Mouse (Mus musculus) limb, embryonic 14.5 days (tissue): ENCODE data around the gene Art3. TPM values are rescaled to one million over a fixed set of nuclear protein-coding genes. Genes with fewer than 3 reads are reported as not detected.
A peak's percentile ranks its signal among the peaks of the same experiment; 100 is the strongest.

Experiments
- ATAC-seq: fragments of 200-750 bp; cut with Nextera tagmentation; 2 replicates; pipeline ENCODE4 v1.8.0; 2017; ENCODE audit warnings: low read depth, moderate number of reproducible peaks, moderate TSS enrichment; ENCODE audit not compliant: low FRiP score
- DNase-seq: peaks from one replicate; pipeline ENCODE4 v3.0.0-alpha.2; 2015; ENCODE audit warnings: low spot score
- H3K27ac ChIP-seq: fragments of 300-500 bp; sonication (generic); replicated peaks from 2 replicates; pipeline ENCODE4 v1.5.1; 2014; ENCODE audit warnings: low read depth, mild to moderate bottlenecking, low read length, moderate library complexity, mixed read lengths
- H3K27me3 ChIP-seq: fragments of 300-500 bp; sonication (generic); 2 replicates; pipeline ENCODE4 v1.6.1; 2014; ENCODE audit warnings: low read length, mixed read lengths; ENCODE audit not compliant: control insufficient read depth, insufficient read depth
- H3K36me3 ChIP-seq: fragments of 300-500 bp; sonication (generic); 2 replicates; pipeline ENCODE4 v1.6.1; 2014; ENCODE audit warnings: mild to moderate bottlenecking, low read length, moderate library complexity, mixed read lengths; ENCODE audit not compliant: control insufficient read depth, insufficient read depth
- H3K4me1 ChIP-seq: fragments of 300-500 bp; sonication (generic); 2 replicates; pipeline ENCODE4 v1.6.1; 2014; ENCODE audit warnings: antibody characterized with exemption, low read length, mixed read lengths; ENCODE audit not compliant: control insufficient read depth, insufficient read depth
- H3K4me2 ChIP-seq: fragments of 300-500 bp; sonication (generic); replicated peaks from 2 replicates; pipeline ENCODE4 v1.6.1; 2014; ENCODE audit warnings: low read depth, mild to moderate bottlenecking, low read length, moderate library complexity; ENCODE audit not compliant: severe bottlenecking
- H3K4me3 ChIP-seq: fragments of 300-500 bp; sonication (generic); replicated peaks from 2 replicates; pipeline ENCODE4 v1.5.1; 2014; ENCODE audit warnings: low read length
- H3K9ac ChIP-seq: fragments of 300-500 bp; sonication (generic); 2 replicates; pipeline ENCODE4 v1.6.1; 2014; ENCODE audit warnings: mild to moderate bottlenecking, low read depth, low read length, moderate library complexity; ENCODE audit not compliant: severe bottlenecking
- H3K9me3 ChIP-seq: fragments of 300-500 bp; sonication (generic); 2 replicates; pipeline ENCODE4 v1.6.1; 2016; ENCODE audit warnings: low read length; ENCODE audit not compliant: control insufficient read depth
- POLR2A ChIP-seq: fragments of 200-500 bp; IDR thresholded peaks from 2 replicates; pipeline ENCODE4 v1.8.0; 2012; ENCODE audit warnings: inconsistent platforms, mild to moderate bottlenecking, moderate library complexity, borderline replicate concordance; ENCODE audit not compliant: insufficient read depth, insufficient read length; ENCODE audit errors: extremely low read depth
- WGBS: fragments of 180-500 bp; shearing (Covaris S2); extraction: QIAGEN DNeasy Blood & Tissue Kit; methylation state at CpG from one replicate; pipeline ENCODE4 v1.1.7; 2014; 5-methylcytosine and 5-hydroxymethylcytosine counted together
- polyA plus RNA-seq, 2 experiments: library from polyadenylated mRNA; depleted of rRNA in 1 of 2; stranded (reverse) in 1 of 2; unstranded in 1 of 2; fragments of >200 nt; fragmentation: Nextera tagmentation in 1 of 2; extraction: Ambion mirVana in 1 of 2; gene quantifications; 2 replicates each; pipeline versions ENCODE4 v1.2.1 to v1.2.3; 2012 to 2014

Art3 gene
- polyA plus RNA-seq, 2 experiments: 7.7 to 9.6 TPM

- no peak overlapping the region for H3K9ac ChIP-seq
- no peak overlapping the region for H3K4me3 ChIP-seq
- ATAC-seq (no peak), DNase-seq (no peak)
- no peak overlapping the region for H3K27ac ChIP-seq
- no peaks in the 10 kb centered on the region for H3K36me3 ChIP-seq
- 25% methylated on average over 6 of the region's 6 CpGs for WGBS
- no peaks in the 10 kb centered on the region for H3K9me3 ChIP-seq
- H3K4me2 ChIP-seq: no peak overlapping the region
- TF ChIP-seq POLR2A: no peak
- H3K27me3 ChIP-seq: peaks cover 5% of the 10 kb centered on the region; the same call in 1 of the 2 replicates
- H3K4me1 ChIP-seq: peaks cover 6% of the 10 kb centered on the region; the same call in 1 of the 2 replicates
Observed at GRCm38 (mm10) chr5:92386643-92387042, 55.0 kb downstream of the Art3 start.

DNA sequence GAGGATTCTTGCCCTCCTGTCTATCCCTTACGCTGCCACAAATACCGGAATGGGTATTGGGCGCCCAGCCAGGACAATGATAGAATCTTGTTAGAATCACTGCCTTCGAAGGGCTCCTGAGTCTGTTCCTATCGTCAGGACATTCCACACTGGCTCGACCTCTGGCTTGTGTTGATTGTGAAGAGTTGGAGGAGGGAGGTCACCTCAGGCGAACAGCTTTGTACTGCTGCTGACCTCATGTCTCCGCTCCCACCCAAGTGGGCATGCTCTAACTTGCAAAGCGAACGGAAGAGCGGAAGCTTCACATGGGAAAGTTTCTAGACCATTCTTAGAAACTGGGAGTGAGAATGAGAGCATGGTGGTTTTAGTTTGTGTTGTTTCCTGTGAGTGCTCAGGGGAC, 55.8 kb downstream of the Art3 start:
- H3K27ac ChIP-seq: no peak overlapping the region
- H3K4me1 ChIP-seq: peaks cover 6% of the 10 kb centered on the region; the same call in 1 of the 2 replicates
- DNase-seq (no peak), ATAC-seq (no peak)
- H3K4me3 ChIP-seq: no peak overlapping the region
- TF ChIP-seq POLR2A: no peak
- peaks cover 13% of the 10 kb centered on the region; the same call in 1 of the 2 replicates for H3K27me3 ChIP-seq
- 71% methylated on average over 11 of the region's 11 CpGs for WGBS
- H3K4me2 ChIP-seq: no peak overlapping the region
- H3K9me3 ChIP-seq: no peaks in the 10 kb centered on the region
- H3K36me3 ChIP-seq: no peaks in the 10 kb centered on the region
- H3K9ac ChIP-seq: no peak overlapping the region

DNA sequence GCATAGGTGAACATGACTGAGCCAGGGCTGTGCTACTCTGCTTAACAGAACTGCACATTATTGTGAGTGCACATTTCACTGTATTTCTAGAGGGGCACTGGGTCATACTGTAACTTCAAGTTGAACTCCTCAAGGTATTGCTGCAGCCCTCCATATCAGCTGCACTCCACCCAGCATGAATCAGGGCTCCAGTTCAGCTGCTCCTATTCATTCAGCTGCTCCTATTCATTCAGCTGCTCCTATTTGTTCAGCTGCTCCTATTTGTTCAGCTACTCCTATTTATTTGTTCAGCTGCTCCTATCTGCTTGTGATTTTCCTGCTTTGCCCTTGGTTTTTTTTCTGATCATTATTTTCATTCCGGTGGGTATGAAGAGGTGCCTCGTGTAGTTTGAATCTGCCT, 58.4 kb downstream of the Art3 start:
- ATAC-seq: no peak
- 86% methylated on average over 2 of the region's 2 CpGs for WGBS

GRCm38 (mm10) chr5:92390615-92391014, 59.0 kb downstream of the Art3 start:
- 79% methylated on average over 8 of the region's 8 CpGs for WGBS
- Histone ChIP-seq H3K27me3 (peaks cover 18% of the 10 kb centered on the region; the same call in 1 of the 2 replicates), H3K4me3 (no peak overlapping the region), H3K9ac (no peak overlapping the region), H3K27ac (no peak overlapping the region), H3K36me3 (no peaks in the 10 kb centered on the region), H3K4me2 (no peak overlapping the region), H3K4me1 (peaks cover 6% of the 10 kb centered on the region; the same call in 1 of the 2 replicates), H3K9me3 (no peaks in the 10 kb centered on the region)
- ATAC-seq (no peak), DNase-seq (no peak)
- TF ChIP-seq POLR2A: no peak

More for the DNA sequence above, 58.4 kb downstream of the Art3 start:
- Histone ChIP-seq H3K9ac (no peak overlapping the region), H3K27me3 (peaks cover 18% of the 10 kb centered on the region; the same call in 1 of the 2 replicates), H3K36me3 (no peaks in the 10 kb centered on the region), H3K27ac (no peak overlapping the region), H3K4me2 (no peak overlapping the region), H3K9me3 (no peaks in the 10 kb centered on the region), H3K4me3 (no peak overlapping the region), H3K4me1 (peaks cover 6% of the 10 kb centered on the region; the same call in 1 of the 2 replicates)
- no peak for DNase-seq
- no peak for TF ChIP-seq POLR2A

- TF ChIP-seq POLR2A: no peak
- H3K27ac ChIP-seq: no peak overlapping the region
- H3K9ac ChIP-seq: no peak overlapping the region
- H3K4me1 ChIP-seq: peaks cover 6% of the 10 kb centered on the region; the same call in 1 of the 2 replicates
- peaks cover 18% of the 10 kb centered on the region; the same call in 1 of the 2 replicates for H3K27me3 ChIP-seq
- peak overlapping the region; percentile 42 for H3K4me2 ChIP-seq
- H3K9me3 ChIP-seq: no peaks in the 10 kb centered on the region
- ATAC-seq (no peak), DNase-seq (no peak)
- no peaks in the 10 kb centered on the region for H3K36me3 ChIP-seq
- peak overlapping the region; percentile 21 for H3K4me3 ChIP-seq
- 49% methylated on average over 18 of the region's 18 CpGs for WGBS
Observed at GRCm38 (mm10) chr5:92392542-92392941, 60.9 kb downstream of the Art3 start.
